Mouse (Mus musculus) liver, postnatal 0 days (tissue): ENCODE results near the gene Myof.

ENCODE experiments used
- CTCF ChIP-seq: sonication (generic); IDR thresholded peaks from 2 replicates; pipeline ENCODE4 v1.5.1; 2016; ENCODE audit warnings: antibody characterized with exemption, low read depth
- EP300 ChIP-seq: IDR thresholded peaks from 2 replicates; pipeline ENCODE4 v1.6.1; 2016; ENCODE audit warnings: antibody characterized with exemption, low read depth, mild to moderate bottlenecking

GRCm38 (mm10) chr19:38029871-38030270 is 13.5 kb downstream of the Myof start:
- TF ChIP-seq CTCF, result no peak
- TF ChIP-seq EP300, result no peak
